Mouse (Mus musculus) thymus, postnatal 10 days (tissue): ENCODE data around the gene Slamf7.
A peak's percentile ranks its signal among the peaks of the same experiment; 100 is the strongest.

Source experiments
- DNase-seq, 2 experiments: peaks; one replicate each; pipeline ENCODE4 v3.0.0; 2021; ENCODE audit warnings: low spot score in 2 of 2

The Slamf7 gene

DNA sequence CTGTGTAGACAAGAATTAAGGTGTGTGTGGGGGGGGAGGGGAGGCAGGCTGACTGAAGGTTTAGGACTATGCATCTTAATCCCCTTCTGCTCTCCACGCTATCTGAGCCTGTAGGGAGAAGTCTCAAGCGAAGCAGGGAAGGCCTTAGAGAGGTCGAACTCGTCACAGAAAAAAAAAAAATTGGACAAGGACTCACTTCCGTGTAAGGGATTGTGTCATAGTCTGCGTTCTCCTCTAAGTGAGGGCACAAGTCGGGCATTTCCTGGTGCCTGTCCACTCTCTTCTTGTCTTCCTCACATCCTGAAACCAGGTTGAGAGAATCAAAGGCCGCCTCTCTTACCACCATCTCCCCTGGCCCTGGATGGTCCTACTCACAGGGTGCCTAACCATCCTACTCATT lies 15.7 kb downstream of the Slamf7 start:
- DNase-seq: no peak

- DNase-seq: no peak
Measured at GRCm38 (mm10) chr1:171635696-171636095, 17.1 kb downstream of the Slamf7 start.

- no peak for DNase-seq
Measured at GRCm38 (mm10) chr1:171631447-171631846, 21.4 kb downstream of the Slamf7 start.

DNA sequence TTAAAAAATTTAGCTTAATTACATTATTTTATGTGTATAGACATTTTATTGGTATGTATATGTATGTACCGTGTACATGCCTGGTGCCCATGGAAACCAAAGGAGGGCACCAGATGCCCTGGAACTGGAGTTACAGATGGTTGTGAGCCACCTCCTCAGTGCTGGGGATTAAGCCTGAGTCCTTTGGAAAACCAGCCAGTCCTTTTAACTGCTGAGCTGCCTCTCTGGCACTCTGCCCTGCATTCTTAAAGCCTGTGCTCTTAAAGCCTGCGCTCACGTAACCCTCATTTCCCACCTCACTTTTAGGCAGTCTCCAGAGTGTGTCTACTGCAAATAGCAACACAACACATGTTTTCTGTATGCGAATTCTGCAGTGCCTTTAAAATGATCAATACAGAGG lies 21.9 kb downstream of the Slamf7 start:
- DNase-seq: no peak

DNA sequence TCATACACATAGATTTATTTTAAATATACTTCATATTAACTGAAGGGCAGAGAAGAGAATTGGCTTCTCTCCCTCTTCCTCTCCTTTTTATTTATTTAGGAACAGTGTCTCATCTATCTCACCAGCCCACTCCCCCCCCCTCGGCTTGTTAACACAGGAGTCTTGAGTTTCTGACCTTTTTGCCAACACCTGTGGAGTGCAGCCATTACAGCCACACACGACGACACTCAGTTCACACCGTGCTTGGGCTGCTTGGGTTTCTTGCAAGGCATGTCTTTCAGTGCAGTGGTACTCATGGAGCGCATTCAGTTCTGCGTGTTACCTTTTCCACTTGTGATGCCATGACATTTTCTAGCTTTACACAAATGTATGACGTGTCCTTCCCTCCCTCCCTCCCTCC lies 22.8 kb downstream of the Slamf7 start:
- no peak for DNase-seq

GRCm38 (mm10) chr1:171629168-171629567 lies 23.7 kb downstream of the Slamf7 start:
- no peak for DNase-seq

GRCm38 (mm10) chr1:171627801-171628200 lies 25.0 kb downstream of the Slamf7 start:
- no peak for DNase-seq

DNA sequence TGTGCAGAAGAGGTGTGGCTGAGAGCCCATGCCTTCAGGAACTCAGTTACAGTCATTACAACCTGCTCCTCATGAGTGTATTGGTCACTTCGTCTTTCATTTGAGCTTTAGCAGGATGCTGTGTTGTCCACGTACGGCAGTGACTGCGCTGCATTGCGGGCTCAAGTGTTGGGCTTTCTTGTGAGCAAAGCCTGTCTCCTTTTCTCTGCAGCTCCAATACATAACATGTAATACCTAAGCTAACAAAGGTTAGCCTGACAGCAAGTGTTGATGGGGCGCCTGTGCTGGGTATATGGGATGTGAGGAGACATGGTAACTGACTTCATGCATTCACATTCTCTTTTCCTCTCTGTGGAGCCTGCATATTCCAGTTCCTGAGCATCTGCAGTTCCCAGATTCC lies 32.7 kb downstream of the Slamf7 start:
- DNase-seq: no peak

DNA sequence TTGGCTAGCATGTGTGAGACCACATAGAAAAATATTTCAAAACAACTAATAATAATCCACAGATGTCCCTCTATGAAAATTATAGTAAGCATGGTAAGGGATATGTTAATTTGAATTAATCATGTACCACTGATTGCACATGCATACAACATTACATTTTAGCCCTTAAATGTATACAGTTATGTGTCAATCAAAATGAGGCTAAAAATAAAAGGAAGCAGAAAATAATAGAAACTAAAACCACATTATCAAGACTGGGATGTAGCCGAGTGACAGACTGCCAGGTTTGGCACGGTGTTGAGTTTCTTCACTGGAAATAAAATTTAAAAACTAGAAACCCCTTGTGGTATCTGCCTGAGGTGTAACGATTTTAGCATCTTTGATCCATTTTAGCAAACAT lies 33.2 kb downstream of the Slamf7 start:
- DNase-seq: no peak

- DNase-seq: no peak
Measured at GRCm38 (mm10) chr1:171619001-171619400, 33.8 kb downstream of the Slamf7 start.

DNA sequence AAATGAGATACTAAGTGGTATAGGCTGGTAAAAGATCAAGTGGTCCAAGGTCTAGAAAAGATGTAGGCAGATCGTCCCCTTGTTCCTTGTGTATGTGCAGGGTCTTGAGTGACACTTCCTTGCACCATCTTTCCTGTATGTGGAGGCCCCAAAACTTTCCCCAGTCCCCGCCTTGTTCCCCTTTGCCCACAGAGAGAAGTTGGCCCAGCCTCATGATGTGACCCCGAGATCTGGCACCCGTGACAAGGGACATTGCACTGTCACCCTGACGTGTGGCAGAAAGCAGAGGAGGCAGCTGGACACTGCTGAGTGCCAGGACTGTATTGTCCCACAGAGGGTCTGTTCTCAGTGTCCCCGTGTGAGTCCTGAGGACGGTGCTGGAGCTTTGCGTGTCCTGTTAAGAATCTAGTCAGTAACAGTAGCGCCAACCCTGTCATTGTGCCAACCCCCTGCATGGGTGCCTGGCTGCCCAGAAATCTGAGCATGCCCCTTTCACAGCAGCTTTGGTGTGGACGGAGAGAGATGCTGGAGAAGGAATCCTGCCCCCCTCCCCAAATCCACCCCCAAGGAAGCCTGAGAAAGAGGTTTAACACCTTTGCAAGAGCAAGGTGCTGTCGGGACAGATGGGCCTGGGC lies 35.8 kb downstream of the Slamf7 start:
- DNase-seq: no peak

DNA sequence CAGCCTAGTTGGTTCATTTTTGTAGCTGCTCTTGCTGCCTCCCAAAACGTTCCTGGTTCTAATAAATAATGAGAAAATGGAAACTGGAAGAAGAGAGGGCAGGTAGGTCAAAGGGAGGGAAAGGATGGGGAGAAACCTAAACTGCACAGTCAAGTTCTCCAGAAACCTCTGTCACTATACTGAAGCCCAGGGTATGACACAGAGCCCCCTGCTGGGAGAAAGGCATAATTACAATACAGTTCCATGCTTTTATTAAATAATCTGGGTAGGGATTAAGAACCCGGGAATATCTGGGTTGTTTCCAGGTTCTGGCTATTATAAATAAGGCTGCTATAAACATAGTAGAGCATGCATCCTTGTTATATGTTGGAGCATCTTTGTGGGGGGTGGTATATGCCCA lies 38.9 kb downstream of the Slamf7 start:
- peak in 1 of 2 experiments; percentile 18 for DNase-seq

DNA sequence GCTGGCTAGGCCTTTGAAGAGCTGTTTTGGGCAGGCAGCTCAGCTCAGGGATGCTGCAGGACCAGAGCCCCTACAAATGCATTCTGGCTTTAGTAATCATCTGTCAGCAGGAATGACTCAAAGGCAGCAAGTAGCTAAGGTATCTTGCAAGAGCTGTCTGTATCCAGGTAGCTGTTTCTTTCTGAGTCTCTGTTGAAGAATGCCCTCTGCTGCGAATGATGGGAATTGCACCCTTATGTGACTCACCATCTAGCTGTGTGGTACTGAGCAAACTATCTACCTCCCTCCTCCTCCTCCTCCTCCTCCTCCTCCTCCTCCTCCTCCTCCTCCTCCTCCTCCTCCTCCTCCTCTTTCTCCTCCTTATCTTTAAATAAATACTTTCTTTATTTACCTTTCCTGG lies 42.1 kb downstream of the Slamf7 start:
- DNase-seq: peak; percentile 25 to 36

DNA sequence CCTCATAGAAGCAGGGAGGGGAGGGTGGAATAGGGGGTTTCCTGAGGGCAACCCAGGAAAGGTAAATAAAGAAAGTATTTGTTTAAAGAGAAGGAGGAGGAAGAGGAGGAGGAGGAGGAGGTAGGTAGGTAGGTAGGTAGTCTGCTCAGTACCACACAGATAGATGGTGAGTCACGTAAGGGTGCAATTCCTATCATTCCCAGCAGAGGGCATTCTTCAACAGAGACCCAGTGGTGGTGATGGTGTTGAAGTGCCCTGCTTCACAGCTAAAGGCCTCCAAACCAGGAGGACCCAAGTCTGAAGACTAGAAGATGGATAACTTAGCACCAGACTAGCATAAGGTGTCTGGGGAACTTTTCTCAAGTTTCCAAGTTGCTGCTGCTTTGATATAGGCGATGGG lies 42.8 kb downstream of the Slamf7 start:
- peak in 1 of 2 experiments; percentile 49 for DNase-seq

DNA sequence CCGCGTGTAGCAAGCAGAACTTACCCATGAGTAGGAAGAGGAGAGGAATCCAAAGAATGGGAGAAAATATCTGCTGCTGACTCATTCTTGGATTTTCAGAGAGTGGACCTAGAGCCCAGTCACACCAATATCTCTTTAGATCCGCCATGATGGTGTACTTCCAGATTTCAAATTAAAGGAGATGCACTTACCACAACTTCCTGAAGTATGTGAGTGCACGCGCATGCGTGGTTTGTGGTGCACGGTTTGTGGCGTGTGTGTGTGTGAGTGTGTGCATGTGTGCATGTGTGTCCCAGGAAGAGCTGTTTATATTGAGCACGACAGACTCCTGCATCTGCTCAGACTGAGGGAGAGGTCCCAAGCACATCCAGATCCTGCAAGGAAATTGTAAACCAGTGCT lies 45.7 kb downstream of the Slamf7 start, which contains the start of gene Ly9:
TSS of gene Ly9 (minus strand) at position 235 of the 400 bp plus-strand sequence.
- peak; percentile 65 to 75 for DNase-seq

- DNase-seq: no peak
Measured at GRCm38 (mm10) chr1:171606656-171607055, 46.2 kb downstream of the Slamf7 start.

GRCm38 (mm10) chr1:171604686-171605085 lies 48.1 kb downstream of the Slamf7 start:
- no peak for DNase-seq

DNA sequence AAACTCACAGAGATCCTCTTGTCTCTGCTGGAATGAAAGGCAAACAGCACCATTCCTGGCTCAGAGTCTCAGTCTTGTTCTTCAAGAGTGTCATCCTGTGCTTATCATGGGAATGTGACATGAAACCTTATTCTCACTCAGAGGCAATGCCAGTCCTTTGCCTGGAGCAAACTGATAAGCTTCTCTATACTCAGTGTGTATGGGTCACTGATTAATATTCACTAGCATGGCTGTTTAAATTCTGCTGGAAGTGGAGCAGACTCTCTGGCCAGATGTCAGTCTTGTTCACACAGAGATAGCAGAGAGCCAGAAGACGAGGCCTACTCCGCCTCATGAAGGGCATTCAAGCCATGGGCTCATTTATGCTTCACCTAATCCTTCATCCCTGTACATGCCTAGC lies 68.3 kb downstream of the Slamf7 start:
- no peak for DNase-seq
